Mouse (Mus musculus) limb, embryonic 14.5 days (tissue): Measurements from ENCODE around the gene Tmem139. TPM values are rescaled to one million over a fixed set of nuclear protein-coding genes. Genes with fewer than 3 reads are reported as not detected.

Experiments used
- ATAC-seq: fragments of 200-750 bp; cut with Nextera tagmentation; 2 replicates; pipeline ENCODE4 v1.8.0; 2017; ENCODE audit warnings: low read depth, moderate number of reproducible peaks, moderate TSS enrichment; ENCODE audit not compliant: low FRiP score
- DNase-seq: peaks from one replicate; pipeline ENCODE4 v3.0.0-alpha.2; 2015; ENCODE audit warnings: low spot score
- H3K27ac ChIP-seq: fragments of 300-500 bp; sonication (generic); replicated peaks from 2 replicates; pipeline ENCODE4 v1.5.1; 2014; ENCODE audit warnings: low read depth, mild to moderate bottlenecking, low read length, moderate library complexity, mixed read lengths
- H3K27me3 ChIP-seq: fragments of 300-500 bp; sonication (generic); 2 replicates; pipeline ENCODE4 v1.6.1; 2014; ENCODE audit warnings: low read length, mixed read lengths; ENCODE audit not compliant: control insufficient read depth, insufficient read depth
- H3K36me3 ChIP-seq: fragments of 300-500 bp; sonication (generic); 2 replicates; pipeline ENCODE4 v1.6.1; 2014; ENCODE audit warnings: mild to moderate bottlenecking, low read length, moderate library complexity, mixed read lengths; ENCODE audit not compliant: control insufficient read depth, insufficient read depth
- H3K4me1 ChIP-seq: fragments of 300-500 bp; sonication (generic); 2 replicates; pipeline ENCODE4 v1.6.1; 2014; ENCODE audit warnings: antibody characterized with exemption, low read length, mixed read lengths; ENCODE audit not compliant: control insufficient read depth, insufficient read depth
- H3K4me2 ChIP-seq: fragments of 300-500 bp; sonication (generic); replicated peaks from 2 replicates; pipeline ENCODE4 v1.6.1; 2014; ENCODE audit warnings: low read depth, mild to moderate bottlenecking, low read length, moderate library complexity; ENCODE audit not compliant: severe bottlenecking
- H3K4me3 ChIP-seq: fragments of 300-500 bp; sonication (generic); replicated peaks from 2 replicates; pipeline ENCODE4 v1.5.1; 2014; ENCODE audit warnings: low read length
- H3K9ac ChIP-seq: fragments of 300-500 bp; sonication (generic); 2 replicates; pipeline ENCODE4 v1.6.1; 2014; ENCODE audit warnings: mild to moderate bottlenecking, low read depth, low read length, moderate library complexity; ENCODE audit not compliant: severe bottlenecking
- H3K9me3 ChIP-seq: fragments of 300-500 bp; sonication (generic); 2 replicates; pipeline ENCODE4 v1.6.1; 2016; ENCODE audit warnings: low read length; ENCODE audit not compliant: control insufficient read depth
- POLR2A ChIP-seq: fragments of 200-500 bp; IDR thresholded peaks from 2 replicates; pipeline ENCODE4 v1.8.0; 2012; ENCODE audit warnings: inconsistent platforms, mild to moderate bottlenecking, moderate library complexity, borderline replicate concordance; ENCODE audit not compliant: insufficient read depth, insufficient read length; ENCODE audit errors: extremely low read depth
- WGBS: fragments of 180-500 bp; shearing (Covaris S2); extraction: QIAGEN DNeasy Blood & Tissue Kit; methylation state at CpG from one replicate; pipeline ENCODE4 v1.1.7; 2014; 5-methylcytosine and 5-hydroxymethylcytosine counted together
- polyA plus RNA-seq, 2 experiments: library from polyadenylated mRNA; depleted of rRNA in 1 of 2; stranded (reverse) in 1 of 2; unstranded in 1 of 2; fragments of >200 nt; fragmentation: Nextera tagmentation in 1 of 2; extraction: Ambion mirVana in 1 of 2; gene quantifications; 2 replicates each; pipeline versions ENCODE4 v1.2.1 to v1.2.3; 2012 to 2014

The Tmem139 gene
- polyA plus RNA-seq, 2 experiments, result 1.1 to 1.3 TPM

- H3K9ac ChIP-seq, result no peak overlapping the region
- no peaks in the 10 kb centered on the region for H3K27me3 ChIP-seq
- 51% methylated on average over 6 of the region's 6 CpGs for WGBS
- H3K4me2 ChIP-seq, result no peak overlapping the region
- DNase-seq (no peak), ATAC-seq (no peak)
- H3K9me3 ChIP-seq, result no peaks in the 10 kb centered on the region
- no peak overlapping the region for H3K27ac ChIP-seq
- TF ChIP-seq POLR2A, result no peak
- 0 out of 2 replicates have a peak, but pooled peaks cover 2% of the 10 kb centered on the region for H3K4me1 ChIP-seq
- H3K36me3 ChIP-seq, result no peaks in the 10 kb centered on the region
- H3K4me3 ChIP-seq, result no peak overlapping the region
Observed at GRCm38 (mm10) chr6:42260430-42260829, 1.3 kb upstream of the Tmem139 start.

- peak; percentile 99 for ATAC-seq
- TF ChIP-seq POLR2A, result no peak
Observed at GRCm38 (mm10) chr6:42264626-42265312, 3.0 kb downstream of the Tmem139 start, which contains the start of gene Casp2. Gene Casp2 (plus strand): TSS chr6:42264985.

GRCm38 (mm10) chr6:42265391-42266330, 3.9 kb downstream of the Tmem139 start:
- Histone ChIP-seq H3K4me3 (peak overlapping the region; percentile 72), H3K4me1 (peaks cover 8% of the 10 kb centered on the region), H3K9me3 (no peaks in the 10 kb centered on the region), H3K27ac (peak overlapping the region; percentile 85), H3K36me3 (peaks cover 33% of the 10 kb centered on the region), H3K27me3 (no peaks in the 10 kb centered on the region), H3K4me2 (peak overlapping the region; percentile 74), H3K9ac (peak overlapping the region; percentile 88)
- ATAC-seq (no peak), DNase-seq (peak; percentile 15)
- under 1% methylated on average over 21 of the region's 21 CpGs for WGBS
- TF ChIP-seq POLR2A, result no peak

More at GRCm38 (mm10) chr6:42264626-42265312, 3.0 kb downstream of the Tmem139 start, which contains the start of gene Casp2:
- peak; percentile 100 for DNase-seq
- Histone ChIP-seq H3K27ac (peak within 1 kb of the TSS; percentile 85), H3K4me3 (peak within 1 kb of the TSS; percentile 72), H3K4me1 (peaks cover 8% of the 10 kb centered on the region), H3K9ac (peak within 1 kb of the TSS; percentile 88), H3K4me2 (peak within 1 kb of the TSS; percentile 74), H3K36me3 (peaks cover 25% of the 10 kb centered on the region), H3K9me3 (no peaks in the 10 kb centered on the region), H3K27me3 (no peaks in the 10 kb centered on the region)
- WGBS, result under 1% methylated on average over 50 of the region's 51 CpGs

GRCm38 (mm10) chr6:42270817-42271216, 9.0 kb downstream of the Tmem139 start:
- Histone ChIP-seq H3K9ac (no peak overlapping the region), H3K4me2 (no peak overlapping the region), H3K4me3 (no peak overlapping the region), H3K27ac (no peak overlapping the region), H3K9me3 (no peaks in the 10 kb centered on the region), H3K27me3 (no peaks in the 10 kb centered on the region), H3K36me3 (peaks cover 73% of the 10 kb centered on the region), H3K4me1 (peaks cover 6% of the 10 kb centered on the region)
- no peak for TF ChIP-seq POLR2A
- ATAC-seq, result no peak
- DNase-seq, result no peak

- DNase-seq, result no peak
- no peaks in the 10 kb centered on the region for H3K9me3 ChIP-seq
- no peak overlapping the region for H3K4me3 ChIP-seq
- no peaks in the 10 kb centered on the region for H3K4me1 ChIP-seq
- WGBS, result 39% methylated on average over 2 of the region's 2 CpGs
- TF ChIP-seq POLR2A, result no peak
- H3K4me2 ChIP-seq, result no peak overlapping the region
- ATAC-seq, result no peak
- no peak overlapping the region for H3K9ac ChIP-seq
- H3K27ac ChIP-seq, result no peak overlapping the region
- no peaks in the 10 kb centered on the region for H3K27me3 ChIP-seq
- H3K36me3 ChIP-seq, result peaks cover 87% of the 10 kb centered on the region
Observed at GRCm38 (mm10) chr6:42276151-42276550, 14.4 kb downstream of the Tmem139 start.
